Mouse (Mus musculus) testis, postnatal 10 days (tissue): ENCODE data around the gene Cd1d1.
A peak's percentile ranks its signal among the peaks of the same experiment; 100 is the strongest.

Experiments used
- DNase-seq: peaks from one replicate; pipeline ENCODE4 v3.0.0; 2021; ENCODE audit warnings: low spot score

Cd1d1 gene

GRCm38 (mm10) chr3:86960656-86961394 is 38.4 kb downstream of the Cd1d1 start:
- DNase-seq = no peak

GRCm38 (mm10) chr3:86959088-86959487 is 40.2 kb downstream of the Cd1d1 start:
- no peak for DNase-seq

GRCm38 (mm10) chr3:86955376-86955775 is 43.9 kb downstream of the Cd1d1 start:
- no peak for DNase-seq

GRCm38 (mm10) chr3:86954521-86954920 is 44.7 kb downstream of the Cd1d1 start:
- DNase-seq = no peak

GRCm38 (mm10) chr3:86953819-86954218 is 45.4 kb downstream of the Cd1d1 start:
- DNase-seq = peak; percentile 46

- no peak for DNase-seq
Measured at GRCm38 (mm10) chr3:86950652-86951051, 48.6 kb downstream of the Cd1d1 start.
